ENCODE assay signal across 8 mouse cellular contexts in the genomic region with DNA sequence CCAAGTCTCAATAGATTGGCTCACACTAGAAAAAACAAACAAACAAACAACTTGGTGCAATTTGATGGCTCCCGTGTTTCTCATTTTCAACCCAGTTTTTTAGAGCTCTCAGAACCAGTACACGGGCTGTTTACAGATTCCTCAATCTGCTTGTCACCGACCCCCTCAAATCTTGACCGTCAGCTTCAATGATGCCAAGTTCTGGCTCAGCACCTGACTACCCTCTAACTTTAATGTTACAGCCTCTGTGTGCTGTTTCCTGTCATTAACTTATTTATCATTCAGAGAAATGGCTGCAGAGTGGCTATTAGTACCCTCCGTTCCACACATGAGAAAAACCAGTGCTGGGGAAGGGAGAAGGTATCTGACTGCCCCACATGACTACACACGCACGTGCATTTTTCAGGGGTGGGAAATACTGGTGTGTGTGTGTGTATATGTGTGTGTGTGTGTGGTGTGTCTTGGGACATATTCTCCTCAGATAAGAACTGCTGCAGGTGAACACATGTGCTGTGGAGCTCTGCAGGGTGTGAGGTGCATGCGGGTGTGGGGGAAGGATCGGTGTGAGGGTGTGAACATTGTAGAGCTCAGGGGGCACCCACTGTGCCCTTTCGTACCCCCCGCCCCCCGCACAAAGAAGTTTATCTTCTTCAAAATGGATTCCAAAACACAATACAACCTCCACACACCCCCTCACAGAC.
DNase-seq lines count a peak whose midpoint lies in the region; ATAC-seq lines count a peak whose summit lies in the region.

No protein-coding gene starts in this region.

- H3K4me1 ChIP-seq in heart, embryonic 13.5 days: peaks cover 41% of the 10 kb centered on the region
- peaks cover 15% of the 10 kb centered on the region for H3K4me1 ChIP-seq in hindbrain, embryonic 13.5 days (replicated peaks)
- H3K4me1 ChIP-seq in midbrain, embryonic 13.5 days (replicated peaks): peaks cover 8% of the 10 kb centered on the region

- peak overlapping the region; percentile 5; the same call in 1 of the 2 replicates for H3K9ac ChIP-seq in heart, embryonic 13.5 days
- no peak overlapping the region for H3K9ac ChIP-seq in hindbrain, embryonic 13.5 days
- no peak overlapping the region for H3K9ac ChIP-seq in midbrain, embryonic 13.5 days (replicated peaks)

- no peak for DNase-seq in heart, postnatal 25 days (ENCODE audit: low spot score)
- DNase-seq in c-Kit-positive CD71-positive TER-119-positive erythroid progenitor cells, embryonic 14.5 days (ENCODE audit: low spot score): peak; percentile 13
- DNase-seq in layer of hippocampus, postnatal 14 days (ENCODE audit: low spot score in 2 of 2): no peak
- no peak for DNase-seq in left cerebral cortex, postnatal 4 days
- DNase-seq in cerebellum, postnatal 14 days: no peak

- H3K36me3 ChIP-seq in heart, embryonic 13.5 days: no peaks in the 10 kb centered on the region
- H3K36me3 ChIP-seq in hindbrain, embryonic 13.5 days: no peaks in the 10 kb centered on the region
- no peaks in the 10 kb centered on the region for H3K36me3 ChIP-seq in midbrain, embryonic 13.5 days

- ATAC-seq in heart, embryonic 13.5 days (ENCODE audit: extremely low read depth, insufficient number of reproducible peaks, low FRiP score, low TSS enrichment): 0 out of 2 replicates have a peak, but pooled peaks have one; percentile 38
- peak; percentile 23; the same call in 1 of the 2 replicates for ATAC-seq in hindbrain, embryonic 13.5 days (ENCODE audit: low FRiP score)
- 0 out of 2 replicates have a peak, but pooled peaks have one; percentile 32 for ATAC-seq in midbrain, embryonic 13.5 days

- H3K9me3 ChIP-seq in heart, embryonic 13.5 days: no peaks in the 10 kb centered on the region
- no peaks in the 10 kb centered on the region for H3K9me3 ChIP-seq in hindbrain, embryonic 13.5 days
- no peaks in the 10 kb centered on the region for H3K9me3 ChIP-seq in midbrain, embryonic 13.5 days

- WGBS in heart, embryonic 13.5 days: 51% methylated on average over 12 of the region's 12 CpGs
- WGBS in hindbrain, embryonic 13.5 days: 83% methylated on average over 12 of the region's 12 CpGs
- WGBS in midbrain, embryonic 13.5 days: 82% methylated on average over 12 of the region's 12 CpGs

- H3K27me3 ChIP-seq in heart, embryonic 13.5 days (replicated peaks): no peaks in the 10 kb centered on the region; the same call in 1 of the 2 replicates
- H3K27me3 ChIP-seq in hindbrain, embryonic 13.5 days: no peaks in the 10 kb centered on the region
- no peaks in the 10 kb centered on the region for H3K27me3 ChIP-seq in midbrain, embryonic 13.5 days

- peak overlapping the region; percentile 85 for H3K27ac ChIP-seq in heart, embryonic 13.5 days (replicated peaks)
- H3K27ac ChIP-seq in hindbrain, embryonic 13.5 days: peak overlapping the region; percentile 76; the same call in 1 of the 2 replicates
- no peak overlapping the region for H3K27ac ChIP-seq in midbrain, embryonic 13.5 days

- H3K4me3 ChIP-seq in heart, embryonic 13.5 days: no peak overlapping the region
- H3K4me3 ChIP-seq in hindbrain, embryonic 13.5 days: no peak overlapping the region
- H3K4me3 ChIP-seq in midbrain, embryonic 13.5 days (replicated peaks): no peak overlapping the region

- peak overlapping the region; percentile 16; the same call in 1 of the 2 replicates for H3K4me2 ChIP-seq in heart, embryonic 13.5 days
- no peak overlapping the region; the same call in 1 of the 2 replicates for H3K4me2 ChIP-seq in hindbrain, embryonic 13.5 days
- no peak overlapping the region for H3K4me2 ChIP-seq in midbrain, embryonic 13.5 days (replicated peaks)

- intact Hi-C loops in heart, postnatal 25 days (cut with DNase I): loop anchor here (1.0 to 5.0 kb wide), 2 partner anchors 120 to 172 kb away; partner anchors contain the start of gene Aftph
- intact Hi-C loops in left cerebral cortex, postnatal 4 days (cut with DNase I): loop anchor here (2.0 to 10.0 kb wide), 2 partner anchors 120 to 180 kb away; partner anchors contain the start of gene Peli1
